Mouse (Mus musculus) embryonic fibroblast, embryonic 13.5 days (primary cell): Measurements from ENCODE around the gene Ak8.

Source experiments
- CTCF ChIP-seq: IDR thresholded peaks from 2 replicates; pipeline ENCODE4 v1.5.1; 2011; ENCODE audit warnings: mild to moderate bottlenecking, control low read depth, low read length, moderate library complexity, borderline replicate concordance; ENCODE audit not compliant: insufficient read depth
- POLR2A ChIP-seq: IDR thresholded peaks from 2 replicates; pipeline ENCODE4 v1.6.1; 2011; ENCODE audit warnings: low read depth, mild to moderate bottlenecking, control low read depth, low read length, moderate library complexity

DNA sequence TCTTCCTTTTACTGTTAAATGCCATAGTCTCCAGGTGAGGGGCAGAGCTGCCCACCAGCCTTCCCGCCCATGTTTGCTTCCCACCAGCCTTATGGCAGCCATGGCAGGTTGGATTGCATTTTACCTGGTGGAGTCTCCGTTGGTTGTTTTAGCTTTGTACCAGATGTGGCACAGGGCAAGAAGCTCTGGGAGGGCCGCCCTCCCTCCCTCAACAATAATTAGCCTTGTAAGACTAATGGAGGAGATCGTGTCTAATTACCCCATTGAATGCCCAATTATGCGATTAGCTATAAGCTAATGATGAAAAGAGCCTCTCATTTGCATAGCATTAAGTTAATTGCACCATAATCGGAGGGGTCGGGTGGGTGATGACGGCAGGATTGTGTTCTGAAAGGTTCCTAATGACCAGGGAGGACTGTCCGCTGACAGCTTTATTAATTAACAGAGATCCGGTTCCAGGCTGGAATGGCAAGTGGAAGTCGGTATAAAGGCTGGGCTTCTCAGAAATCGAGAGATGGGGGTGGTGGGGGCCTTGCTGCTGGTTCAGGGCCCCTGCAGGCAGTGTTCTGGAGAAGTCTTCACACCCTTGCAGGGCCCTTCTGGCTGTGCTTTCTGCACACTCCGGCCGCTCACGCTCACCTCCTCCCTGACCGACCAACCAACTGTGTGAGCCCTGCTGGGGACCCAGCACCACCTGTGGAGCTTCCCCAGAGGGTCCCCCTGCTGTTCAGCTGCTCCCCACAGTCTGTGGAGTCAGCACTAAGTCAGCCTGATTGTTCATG lies 80.2 kb downstream of the Ak8 start:
- TF ChIP-seq CTCF (no peak), POLR2A (no peak)
